Mouse (Mus musculus) frontal cortex, postnatal 36 days (tissue): ENCODE results near the gene Sh3kbp1.

Experiments
- DNase-seq, 2 experiments: peaks; one replicate each; pipeline ENCODE4 v3.0.0; 2022; ENCODE audit warnings: low spot score in 2 of 2

The Sh3kbp1 gene

GRCm38 (mm10) chrX:159677585-159678319 lies 50.7 kb downstream of the Sh3kbp1 start:
- no peak for DNase-seq

- no peak for DNase-seq
These were observed 51.3 kb downstream of the Sh3kbp1 start for GRCm38 (mm10) chrX:159678320-159678835.

- DNase-seq, result no peak
These were observed 58.4 kb downstream of the Sh3kbp1 start for GRCm38 (mm10) chrX:159685521-159685920.

- DNase-seq, result no peak
These were observed 59.8 kb downstream of the Sh3kbp1 start for GRCm38 (mm10) chrX:159686850-159687249.

GRCm38 (mm10) chrX:159688698-159689097 lies 61.6 kb downstream of the Sh3kbp1 start:
- no peak for DNase-seq

- no peak for DNase-seq
These were observed 62.8 kb downstream of the Sh3kbp1 start for GRCm38 (mm10) chrX:159689785-159690416.

GRCm38 (mm10) chrX:159693126-159693525 lies 66.1 kb downstream of the Sh3kbp1 start:
- DNase-seq, result no peak

GRCm38 (mm10) chrX:159696545-159696944 lies 69.5 kb downstream of the Sh3kbp1 start:
- DNase-seq, result no peak

- DNase-seq, result no peak
These were observed 70.0 kb downstream of the Sh3kbp1 start for GRCm38 (mm10) chrX:159697030-159697454.

- no peak for DNase-seq
These were observed 75.8 kb downstream of the Sh3kbp1 start for GRCm38 (mm10) chrX:159702850-159703249.

- no peak for DNase-seq
These were observed 77.4 kb downstream of the Sh3kbp1 start for GRCm38 (mm10) chrX:159704381-159705004.

- no peak for DNase-seq
These were observed 78.3 kb downstream of the Sh3kbp1 start for GRCm38 (mm10) chrX:159705412-159705811.

GRCm38 (mm10) chrX:159708076-159708830 lies 81.2 kb downstream of the Sh3kbp1 start:
- no peak for DNase-seq

- DNase-seq, result no peak
These were observed 82.2 kb downstream of the Sh3kbp1 start for GRCm38 (mm10) chrX:159709296-159709695.

- DNase-seq, result no peak
These were observed 84.3 kb downstream of the Sh3kbp1 start for GRCm38 (mm10) chrX:159711070-159712029.

GRCm38 (mm10) chrX:159713191-159713590 lies 86.1 kb downstream of the Sh3kbp1 start:
- DNase-seq, result no peak

- no peak for DNase-seq
These were observed 94.3 kb downstream of the Sh3kbp1 start for GRCm38 (mm10) chrX:159721390-159721789.

- no peak for DNase-seq
These were observed 104.3 kb downstream of the Sh3kbp1 start for GRCm38 (mm10) chrX:159731421-159731820.

- no peak for DNase-seq
These were observed 105.8 kb downstream of the Sh3kbp1 start for GRCm38 (mm10) chrX:159732845-159733244.

- no peak for DNase-seq
These were observed 106.9 kb downstream of the Sh3kbp1 start for GRCm38 (mm10) chrX:159733948-159734347.
